Mouse (Mus musculus): ENCODE data around the gene Glis1.

DNA sequence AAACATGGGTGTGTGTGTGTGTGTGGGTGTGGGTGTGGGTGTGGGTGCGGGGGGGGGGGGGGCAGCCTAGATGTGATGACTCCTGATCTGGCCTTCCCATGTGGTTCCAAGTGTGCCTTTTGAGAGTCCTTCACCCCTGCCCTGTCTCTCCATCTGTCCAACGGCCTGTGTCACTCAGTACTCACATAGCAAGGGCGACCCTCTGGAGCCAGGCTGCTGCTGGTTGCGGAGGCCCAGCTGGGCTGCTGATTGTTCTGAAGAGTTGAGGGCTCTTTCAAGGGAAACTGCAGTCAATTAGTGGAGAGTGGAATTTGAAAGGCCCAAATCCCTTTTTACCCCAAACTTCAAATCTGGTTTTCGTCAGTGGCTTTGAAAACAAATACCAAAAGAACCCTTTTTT, 86.4 kb downstream of the Glis1 start:
- TF ChIP-seq ZNF384 (IDR thresholded peaks at IDR 0.05; ENCODE audit: low read depth, low read length) (no peak), ZC3H11A (IDR thresholded peaks at IDR 0.05; ENCODE audit: borderline replicate concordance, low read depth, low read length) (no peak)

Measured in ES-E14 (cell line).